10 mouse cellular contexts compared by ENCODE assay signal in genomic region chr2:165740982-165741381, GRCm38 (mm10).
DNase-seq lines count a peak whose midpoint lies in the region; ATAC-seq and TF ChIP-seq lines count a peak whose summit lies in the region.
"Had no signal": no experiment of that assay in that cellular context is flagged by ENCODE, and none has a peak within 500 bp of the region (broad histone marks: within the 10 kb centered on the region; RNA-seq: fewer than 3 reads in every experiment).

No protein-coding gene starts in this region.

- no peak overlapping the region for H3K4me3 ChIP-seq in kidney, postnatal 0 days (replicated peaks; ENCODE audit: low read depth, low read length)
- no peak overlapping the region for H3K4me3 ChIP-seq in embryonic facial prominence, embryonic 13.5 days
- no peak overlapping the region for H3K4me3 ChIP-seq in limb, embryonic 15.5 days
- H3K4me3 ChIP-seq in cerebellum, adult 2 months (replicated peaks; ENCODE audit: insufficient read depth, low read depth, low read length): no peak overlapping the region
- H3K4me3 ChIP-seq: neural tube, embryonic 12.5 days had no signal

- no peaks in the 10 kb centered on the region for H3K9me3 ChIP-seq in kidney, postnatal 0 days (replicated peaks; ENCODE audit: low read length)
- no peaks in the 10 kb centered on the region for H3K9me3 ChIP-seq in embryonic facial prominence, embryonic 13.5 days
- H3K9me3 ChIP-seq in limb, embryonic 15.5 days: no peaks in the 10 kb centered on the region
- H3K9me3 ChIP-seq: neural tube, embryonic 12.5 days had no signal

- no peaks in the 10 kb centered on the region for H3K4me1 ChIP-seq in kidney, postnatal 0 days (replicated peaks; ENCODE audit: insufficient read depth, low read length)
- peaks cover 43% of the 10 kb centered on the region for H3K4me1 ChIP-seq in embryonic facial prominence, embryonic 13.5 days
- H3K4me1 ChIP-seq in limb, embryonic 15.5 days: peaks cover 27% of the 10 kb centered on the region
- no peaks in the 10 kb centered on the region; the same call in 1 of the 2 replicates for H3K4me1 ChIP-seq in cerebellum, adult 2 months (ENCODE audit: control insufficient read depth, insufficient read depth, low read length)

- DNase-seq in kidney, postnatal 0 days (ENCODE audit: low spot score): peak; percentile 82
- no peak for DNase-seq in kidney, postnatal 14 days
- DNase-seq in brain, adult 2 months (ENCODE audit: low read depth, low spot score): peak; percentile 12
- DNase-seq in natural killer cell, adult 2 months (ENCODE audit: low spot score in 2 of 2): no peak
- no peak for DNase-seq in right cerebral cortex, postnatal 25 days
- no peak for DNase-seq in cerebellum, adult 2 months
- DNase-seq: lung, postnatal 14 days had no signal

- ATAC-seq in kidney, postnatal 0 days (replicated peaks; ENCODE audit: low FRiP score, low read depth): no peak
- ATAC-seq in embryonic facial prominence, embryonic 13.5 days (ENCODE audit: insufficient number of reproducible peaks, insufficient read depth, low FRiP score, low TSS enrichment, low read depth): peak; percentile 24; the same call in 1 of the 2 replicates
- ATAC-seq in limb, embryonic 15.5 days (ENCODE audit: insufficient number of reproducible peaks, low FRiP score, low TSS enrichment, low read depth): no peak

- H3K4me2 ChIP-seq in kidney, postnatal 0 days (ENCODE audit: low read length): 0 out of 2 replicates have a peak overlapping the region, but pooled peaks have one; percentile 6
- no peak overlapping the region for H3K4me2 ChIP-seq in embryonic facial prominence, embryonic 13.5 days
- H3K4me2 ChIP-seq in limb, embryonic 15.5 days: no peak overlapping the region
- H3K4me2 ChIP-seq: neural tube, embryonic 12.5 days had no signal

- no peaks in the 10 kb centered on the region for H3K36me3 ChIP-seq in kidney, postnatal 0 days (ENCODE audit: insufficient read depth, low read length)
- no peaks in the 10 kb centered on the region for H3K36me3 ChIP-seq in embryonic facial prominence, embryonic 13.5 days
- no peaks in the 10 kb centered on the region for H3K36me3 ChIP-seq in limb, embryonic 15.5 days
- H3K36me3 ChIP-seq: neural tube, embryonic 12.5 days had no signal

- no peak overlapping the region for H3K9ac ChIP-seq in kidney, postnatal 0 days (ENCODE audit: low read depth, low read length)
- no peak overlapping the region for H3K9ac ChIP-seq in embryonic facial prominence, embryonic 13.5 days
- H3K9ac ChIP-seq in limb, embryonic 15.5 days: no peak overlapping the region
- H3K9ac ChIP-seq: neural tube, embryonic 12.5 days had no signal

- H3K27ac ChIP-seq in kidney, postnatal 0 days: peak overlapping the region; percentile 44; the same call in 1 of the 2 replicates
- H3K27ac ChIP-seq in embryonic facial prominence, embryonic 13.5 days: peak overlapping the region; percentile 84
- peak overlapping the region; percentile 43; the same call in 1 of the 2 replicates for H3K27ac ChIP-seq in limb, embryonic 15.5 days
- no peak overlapping the region for H3K27ac ChIP-seq in cerebellum, adult 2 months (ENCODE audit: insufficient read depth, low read length)
- H3K27ac ChIP-seq: neural tube, embryonic 12.5 days had no signal

- TF ChIP-seq POLR2A in cerebellum, adult 2 months (IDR thresholded peaks at IDR 0.05; ENCODE audit: borderline replicate concordance, insufficient read depth, low read length): no peak

- 6% methylated on average over 9 of the region's 9 CpGs for WGBS in kidney, postnatal 0 days
- 6% methylated on average over 9 of the region's 9 CpGs for WGBS in embryonic facial prominence, embryonic 13.5 days
- WGBS in limb, embryonic 15.5 days: 9% methylated on average over 9 of the region's 9 CpGs
- 54% methylated on average over 9 of the region's 9 CpGs for WGBS in cerebellum, adult 2 months

- no peaks in the 10 kb centered on the region for H3K27me3 ChIP-seq in kidney, postnatal 0 days (ENCODE audit: insufficient read depth, low read length)
- no peaks in the 10 kb centered on the region for H3K27me3 ChIP-seq in embryonic facial prominence, embryonic 13.5 days
- no peaks in the 10 kb centered on the region for H3K27me3 ChIP-seq in limb, embryonic 15.5 days
- H3K27me3 ChIP-seq in cerebellum, adult 2 months (ENCODE audit: control insufficient read depth, insufficient read depth, low read length): no peaks in the 10 kb centered on the region; the same call in 1 of the 2 replicates

- TF ChIP-seq CTCF in kidney, postnatal 0 days (IDR thresholded peaks at IDR 0.05; ENCODE audit: low read depth): no peak
- TF ChIP-seq CTCF in cerebellum, adult 2 months (IDR thresholded peaks at IDR 0.05; ENCODE audit: borderline replicate concordance, insufficient read depth, low read depth, low read length): no peak

Comparison
In these comparisons a context has a peak if more than half of its experiments do, and no peak if none do; other contexts are left out.
1. DNase-seq: peak in kidney, postnatal 0 days (single experiment) and brain, adult 2 months (single experiment); none in kidney, postnatal 14 days (single experiment), natural killer cell, adult 2 months (0 of 2), right cerebral cortex, postnatal 25 days (single experiment) and cerebellum, adult 2 months (0 of 2).